Mouse (Mus musculus) testis, postnatal 14 days (tissue): ENCODE measurements around the gene Tssk6.

ENCODE experiments used
- DNase-seq: peaks from one replicate; pipeline ENCODE4 v3.0.0; 2021; ENCODE audit warnings: low spot score

The Tssk6 gene

DNA sequence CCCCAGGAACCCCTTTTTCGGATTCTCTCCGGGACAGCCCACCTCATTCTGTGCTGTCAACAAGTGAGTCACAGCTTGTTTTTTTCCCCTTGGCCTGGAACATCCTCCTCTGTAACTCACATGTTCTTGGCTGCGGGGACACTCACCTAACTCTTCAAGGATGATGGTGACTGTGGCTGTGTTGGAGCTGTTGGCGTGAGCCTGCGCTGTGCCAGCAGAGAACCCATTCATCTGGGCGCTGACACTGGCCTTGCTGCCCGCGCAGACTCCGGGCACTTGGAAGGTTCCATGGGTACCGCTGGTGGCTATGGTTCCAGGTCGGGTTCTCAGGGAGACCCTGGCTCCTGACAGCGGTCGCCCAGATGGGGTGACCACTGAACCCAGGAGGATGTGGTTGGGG, 17.8 kb upstream of the Tssk6 start:
- no peak for DNase-seq

DNA sequence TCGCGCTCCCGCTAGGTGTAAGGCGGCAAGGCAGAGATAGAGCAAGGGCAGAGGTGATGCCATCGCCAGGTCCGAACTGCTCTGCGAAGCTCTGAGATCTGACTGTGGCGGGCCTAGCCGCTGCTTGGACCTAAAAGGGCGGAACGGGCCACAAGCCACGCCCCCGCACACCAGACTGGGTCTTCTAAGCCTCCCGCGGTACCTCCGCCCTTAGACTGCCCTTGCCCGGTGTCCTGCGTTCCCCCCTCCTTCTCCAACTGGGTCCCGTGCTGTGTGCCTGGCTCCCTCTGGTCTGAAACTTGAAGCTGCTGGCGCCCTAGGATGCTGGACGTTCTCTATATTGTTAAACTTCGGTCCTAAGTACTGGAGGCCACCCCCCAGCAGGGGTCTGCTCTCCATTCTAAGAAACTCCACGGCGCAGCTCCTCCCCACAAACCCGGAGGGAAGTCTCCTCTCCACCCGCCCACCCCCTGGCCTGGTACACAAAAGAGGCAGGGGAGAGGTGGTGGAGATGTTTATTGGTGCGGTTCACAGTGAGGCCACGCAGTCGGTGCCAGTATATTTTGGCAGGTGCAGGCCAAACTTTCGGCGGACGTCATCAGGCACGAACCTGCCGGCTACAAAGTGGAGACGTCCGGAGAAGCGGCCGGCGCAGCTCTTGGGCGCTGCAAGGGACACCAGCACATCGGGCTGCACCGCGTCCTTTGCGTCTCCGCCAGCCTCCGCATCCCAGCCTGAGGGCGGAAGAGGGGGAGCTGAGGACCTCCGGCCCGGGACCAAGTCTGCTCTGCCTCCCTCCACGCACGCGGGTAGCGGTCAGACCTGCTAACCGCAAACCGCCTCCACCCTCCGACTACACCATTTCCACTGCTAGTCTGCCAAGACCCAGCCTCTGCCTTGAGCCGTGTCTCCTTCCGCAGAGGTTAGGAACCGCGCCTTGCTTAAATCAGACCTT, 14.4 kb upstream of the Tssk6 start, which contains the start of gene Cilp2:
Cilp2 (minus strand) TSS at position 399 of the 955 bp plus-strand sequence.
- no peak for DNase-seq

DNA sequence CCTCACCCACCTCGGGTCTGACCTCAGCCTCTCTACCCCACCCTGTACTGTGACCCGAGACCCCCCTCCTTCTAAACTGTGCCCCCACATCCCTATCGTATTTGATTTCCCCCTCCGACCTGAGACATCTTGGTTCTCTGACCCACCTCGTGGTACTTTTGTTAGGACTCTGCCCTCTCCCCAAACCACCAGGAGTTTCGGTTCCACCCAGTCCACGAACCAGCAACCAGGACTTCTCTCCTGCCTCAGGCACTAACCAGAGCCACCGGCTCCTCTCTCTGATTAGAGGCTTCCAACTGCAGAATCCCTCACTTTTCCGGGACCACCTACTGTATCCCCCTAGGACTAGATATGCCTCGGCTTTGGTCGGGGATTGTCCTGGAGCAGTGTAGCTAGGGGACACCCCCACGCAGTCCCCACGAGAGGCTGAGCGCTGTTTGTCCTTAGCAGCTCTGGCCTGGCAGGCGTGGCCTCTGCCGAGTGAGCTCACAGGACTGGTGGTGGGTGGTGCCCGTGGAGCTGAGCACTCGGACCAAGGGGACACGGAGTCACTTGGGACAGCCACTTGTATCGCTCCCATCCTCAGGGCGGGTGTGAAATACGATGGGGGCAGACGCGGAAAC, 13.6 kb upstream of the Tssk6 start:
- DNase-seq: no peak

DNA sequence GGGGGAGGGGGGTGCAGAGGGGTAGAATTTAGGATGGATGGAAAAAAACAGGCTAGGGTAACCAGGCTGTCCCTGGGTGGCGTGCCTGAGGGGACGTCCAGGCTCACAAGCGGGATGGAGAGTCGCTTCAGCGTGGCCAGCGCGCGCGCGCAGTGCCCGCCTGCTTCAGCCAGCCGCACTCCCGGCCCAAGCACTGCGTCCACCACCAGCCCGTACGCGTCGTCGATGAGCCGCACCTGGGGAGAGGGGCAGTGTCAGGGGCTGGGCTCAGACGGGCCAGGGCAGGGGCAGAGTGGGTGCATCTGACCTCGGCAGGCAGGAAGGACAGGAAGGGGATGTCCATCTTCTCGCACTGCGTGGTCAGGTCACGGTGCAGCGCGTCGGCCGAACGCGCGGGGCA, 13.1 kb upstream of the Tssk6 start:
- no peak for DNase-seq

DNA sequence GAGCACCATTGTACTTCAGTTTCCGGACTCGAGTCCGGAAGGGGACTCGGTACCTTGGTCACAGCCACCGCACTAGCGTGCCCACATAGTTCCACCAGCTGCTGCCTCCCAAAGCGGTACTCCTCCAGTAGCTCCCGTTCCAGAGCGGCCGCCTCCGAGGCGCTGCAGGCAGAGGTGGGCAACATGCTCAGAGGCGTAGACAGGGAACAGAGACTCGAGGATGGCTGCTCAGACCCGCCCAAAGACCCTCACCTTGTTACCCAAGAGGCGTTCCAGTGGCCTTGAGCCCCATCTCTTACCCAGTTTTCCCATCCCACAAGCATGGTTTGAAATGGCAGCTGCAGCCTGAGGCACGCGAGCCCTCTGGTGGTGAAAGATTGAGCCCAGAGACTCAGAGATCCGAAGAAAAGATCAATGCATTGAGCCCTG, 11.2 kb upstream of the Tssk6 start:
- no peak for DNase-seq

DNA sequence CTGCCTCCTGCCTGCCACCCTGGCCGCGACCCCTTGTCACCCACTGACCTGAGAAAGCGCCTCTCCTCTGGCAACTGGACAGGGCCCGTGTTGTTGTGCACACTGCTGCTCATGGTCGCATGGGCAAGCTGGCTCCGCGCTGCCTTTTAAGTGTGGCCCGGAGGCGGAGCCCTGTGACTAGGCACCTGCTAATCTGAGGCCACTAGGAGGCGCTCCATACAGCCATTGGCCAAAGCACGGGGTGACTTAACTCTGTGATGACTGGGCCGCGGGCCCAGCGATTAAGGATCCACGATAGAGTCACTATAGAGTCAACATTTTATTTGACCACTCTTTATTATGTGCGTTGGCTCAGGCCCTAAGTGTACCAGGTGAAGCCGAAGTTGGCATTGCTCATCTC, 8.1 kb upstream of the Tssk6 start:
- DNase-seq: no peak

DNA sequence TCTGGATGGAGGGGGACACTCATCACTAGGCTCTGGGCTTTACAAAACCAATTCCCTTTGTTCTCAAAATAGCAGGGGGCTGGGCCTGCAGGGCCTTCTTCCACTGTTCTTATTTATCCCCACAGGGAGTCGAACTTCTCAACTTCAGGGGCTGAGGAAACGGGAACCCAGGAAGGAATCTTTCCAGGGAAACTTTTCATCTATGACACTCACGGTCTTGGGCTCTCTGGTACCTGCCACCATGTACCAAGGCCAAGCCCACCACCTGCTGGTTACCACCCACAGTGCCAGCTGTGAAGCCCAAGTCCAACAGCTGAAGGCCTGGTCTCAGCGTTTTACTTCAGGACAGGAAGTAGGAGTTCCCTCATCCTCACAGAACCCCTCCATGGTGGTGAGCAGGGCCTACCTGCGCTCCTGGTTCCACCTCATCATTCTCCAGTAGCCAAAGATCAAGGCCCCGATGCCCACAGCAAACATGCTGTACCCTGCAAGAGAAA, 7.1 kb upstream of the Tssk6 start:
- no peak for DNase-seq

DNA sequence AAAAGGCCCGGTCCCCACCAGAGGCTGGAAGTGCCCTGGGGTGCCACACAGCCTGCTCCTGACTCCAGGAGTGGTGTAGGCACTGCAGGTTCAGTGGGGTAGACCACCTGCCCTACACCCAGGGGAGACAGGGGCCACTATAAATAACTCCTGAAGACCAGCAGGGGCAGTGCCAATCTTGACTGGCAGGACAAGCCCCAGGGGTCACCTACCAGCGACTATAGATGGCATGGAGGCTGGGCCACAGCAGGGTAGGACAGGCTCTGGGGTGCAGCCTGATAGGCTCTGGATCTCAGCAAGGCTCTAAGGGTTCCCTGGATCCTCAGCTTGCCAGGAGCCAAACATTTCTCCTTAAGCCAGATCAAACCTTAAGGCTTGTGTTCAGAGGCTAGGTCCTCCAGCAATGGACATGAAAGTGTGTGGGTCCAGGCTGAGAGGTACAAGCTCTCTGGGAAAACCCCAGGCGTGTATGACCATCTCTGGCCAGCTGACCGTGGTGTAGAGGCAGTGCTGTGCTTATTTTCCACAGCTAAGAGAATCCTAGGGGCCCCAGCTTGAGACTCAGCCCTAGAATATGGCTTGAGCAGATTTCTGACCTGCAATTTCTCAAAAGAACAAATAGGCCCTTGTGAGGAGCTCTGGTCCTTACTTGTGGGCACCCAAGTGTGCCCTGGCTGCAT, 6.1 kb upstream of the Tssk6 start:
- DNase-seq: no peak

DNA sequence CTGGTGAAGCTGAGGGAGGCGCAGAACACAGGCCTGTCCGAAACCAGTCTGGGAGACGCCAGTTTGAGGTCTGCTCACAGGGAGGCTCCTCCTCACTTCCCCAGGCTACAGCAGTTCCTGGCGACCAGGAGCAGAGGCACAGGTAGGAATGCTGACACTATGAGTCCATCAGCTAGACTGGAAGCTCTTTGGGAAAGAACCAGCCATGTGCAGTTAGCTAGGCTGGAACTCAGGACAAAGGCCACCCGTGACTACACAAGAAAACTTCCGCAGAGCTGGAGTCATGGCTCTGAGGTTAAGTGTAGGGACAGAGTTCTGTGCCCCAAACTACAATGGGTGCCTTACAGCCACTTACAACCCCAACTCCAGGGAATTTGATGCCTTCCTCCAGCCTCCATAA, 4.1 kb upstream of the Tssk6 start:
- DNase-seq: no peak

DNA sequence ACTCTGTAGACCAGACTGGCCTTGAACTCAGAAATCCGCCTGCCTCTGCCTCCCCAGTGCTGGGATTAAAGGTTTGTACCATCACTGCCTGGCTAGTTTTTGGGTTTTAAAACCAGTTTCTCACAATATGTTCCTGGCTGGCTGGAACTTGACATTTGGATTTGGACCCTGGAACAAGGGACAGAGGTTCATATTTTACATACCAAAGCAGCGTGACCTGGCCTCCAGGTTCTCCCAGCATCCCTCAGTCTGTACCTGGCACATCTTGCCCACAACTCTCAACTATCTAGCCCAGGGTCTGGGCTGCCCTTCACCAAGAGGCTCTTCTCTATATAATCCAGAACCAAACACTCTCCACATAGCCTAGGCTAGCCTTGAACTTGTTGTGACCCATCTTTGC, 2.1 kb upstream of the Tssk6 start:
- DNase-seq: no peak

DNA sequence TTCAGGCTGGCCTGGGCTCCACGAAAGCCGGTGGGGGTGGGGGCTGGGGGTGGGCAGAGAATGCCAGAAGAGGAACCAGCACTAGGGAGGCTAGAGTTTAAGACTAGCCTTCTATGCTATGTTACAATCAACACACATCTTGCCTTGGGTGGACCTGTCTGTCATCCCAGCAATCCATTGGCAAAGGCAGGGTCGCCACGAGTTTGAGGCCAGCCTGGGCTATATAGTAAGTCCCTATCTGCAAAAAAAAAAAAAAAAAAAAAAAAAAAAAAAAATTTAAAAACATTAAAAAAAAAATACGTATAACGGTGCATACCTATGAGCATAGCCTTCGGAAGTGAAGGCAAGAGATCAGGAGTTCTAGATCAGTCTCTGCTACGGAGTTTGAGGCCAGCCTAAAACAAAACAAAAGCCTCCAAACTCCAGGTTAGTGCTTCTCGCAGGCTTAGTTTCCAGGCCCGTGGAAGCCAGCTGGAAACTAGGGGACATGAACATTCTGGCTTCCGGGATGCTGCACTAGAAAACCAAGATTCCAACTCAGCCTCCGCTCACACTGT, 1.0 kb upstream of the Tssk6 start:
- no peak for DNase-seq

DNA sequence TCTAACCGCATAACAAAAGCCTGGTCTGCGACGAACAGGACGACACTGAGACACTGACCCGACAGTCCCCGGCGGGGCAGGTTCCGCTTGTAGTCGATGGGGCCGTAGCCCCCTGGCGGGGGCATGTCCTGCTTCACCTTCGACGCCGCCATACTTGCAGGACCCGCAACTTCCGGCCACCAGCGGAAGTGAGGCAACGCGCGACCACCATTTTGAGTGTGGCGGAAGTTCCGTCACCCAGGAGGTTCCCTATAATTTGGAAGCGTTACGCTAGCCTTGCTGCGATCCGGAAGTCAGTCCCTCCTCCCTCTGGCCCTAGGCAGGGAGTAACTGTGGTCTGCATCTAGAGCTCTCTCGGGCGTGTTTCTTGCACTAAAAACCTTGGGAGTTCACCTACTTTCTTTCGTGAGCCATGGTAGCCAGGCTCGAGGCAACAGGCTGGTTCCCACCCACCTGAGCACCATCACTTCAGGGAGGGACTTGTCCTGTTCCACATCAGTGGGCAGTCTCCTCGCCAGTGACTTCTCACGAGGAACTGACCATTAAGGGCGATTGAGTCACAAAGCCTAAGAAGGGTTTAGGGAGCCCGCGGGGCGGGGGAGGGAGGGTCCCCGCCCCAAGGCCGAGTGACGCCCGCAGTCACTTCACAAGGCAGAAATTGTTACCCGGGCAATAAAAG, 361 bp upstream of the Tssk6 start:
- peak; percentile 95 for DNase-seq

DNA sequence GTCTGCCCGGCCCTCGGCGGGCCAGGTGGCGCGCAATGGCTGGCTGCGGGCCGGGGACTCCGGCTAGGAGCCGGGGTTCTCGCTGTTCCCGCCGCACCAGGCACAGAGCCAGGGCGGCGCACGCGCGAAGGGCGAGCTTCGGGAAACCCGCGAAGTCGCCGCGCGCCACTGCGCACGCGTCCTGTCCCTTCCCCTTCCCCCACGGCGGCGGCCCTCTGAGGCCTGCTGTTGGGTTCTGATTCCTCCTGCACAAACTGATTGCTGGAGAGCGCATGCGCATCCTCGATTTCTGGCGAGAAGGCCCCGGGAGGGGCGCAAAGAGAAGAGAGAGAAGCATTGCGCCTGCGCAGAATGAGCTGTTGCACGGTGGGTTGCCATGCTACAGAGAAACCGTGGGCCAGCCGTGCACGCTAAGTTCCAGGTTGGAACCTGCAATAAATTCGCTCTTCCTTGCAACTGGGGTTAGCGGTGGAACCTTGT, 1.1 kb downstream of the Tssk6 start:
- DNase-seq: peak; percentile 98

DNA sequence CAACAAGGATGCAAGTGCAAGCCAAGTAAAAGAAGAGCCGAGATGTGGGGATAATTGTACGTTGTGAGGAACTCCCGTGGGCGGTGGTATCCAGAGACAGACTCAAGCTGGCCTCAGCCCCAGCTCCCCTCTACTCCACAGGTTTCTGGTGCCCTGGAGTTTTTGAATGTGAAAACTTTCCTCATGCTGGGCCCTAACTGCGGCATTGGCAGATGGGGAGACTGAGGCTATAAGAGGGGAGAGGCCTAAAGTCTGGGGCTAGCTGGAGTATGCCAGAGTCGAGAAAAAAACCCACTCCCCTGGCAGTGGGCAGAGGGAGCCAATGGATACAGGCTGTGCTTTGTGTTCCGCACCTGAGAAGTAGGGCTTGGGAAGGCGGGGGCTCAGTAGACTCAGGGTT, 2.1 kb downstream of the Tssk6 start:
- no peak for DNase-seq

DNA sequence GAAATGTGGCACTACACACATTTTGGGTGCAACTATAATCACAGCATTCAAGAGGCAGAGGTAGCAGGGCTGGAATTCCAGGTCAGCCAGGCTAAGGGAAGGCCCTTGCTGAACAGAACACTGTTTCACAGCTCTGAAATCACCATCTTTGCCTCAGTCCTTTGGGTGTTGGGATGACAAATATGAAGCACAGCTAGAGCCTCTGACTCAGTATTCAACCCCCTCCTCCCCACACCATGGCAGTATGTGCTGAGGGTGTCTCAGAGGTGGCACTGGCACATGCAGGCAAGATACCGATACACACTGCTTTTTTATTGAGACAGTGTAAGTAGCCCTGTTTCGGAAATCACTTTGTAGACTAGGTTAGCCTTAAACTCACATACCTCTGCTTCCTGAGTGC, 4.3 kb downstream of the Tssk6 start:
- no peak for DNase-seq

DNA sequence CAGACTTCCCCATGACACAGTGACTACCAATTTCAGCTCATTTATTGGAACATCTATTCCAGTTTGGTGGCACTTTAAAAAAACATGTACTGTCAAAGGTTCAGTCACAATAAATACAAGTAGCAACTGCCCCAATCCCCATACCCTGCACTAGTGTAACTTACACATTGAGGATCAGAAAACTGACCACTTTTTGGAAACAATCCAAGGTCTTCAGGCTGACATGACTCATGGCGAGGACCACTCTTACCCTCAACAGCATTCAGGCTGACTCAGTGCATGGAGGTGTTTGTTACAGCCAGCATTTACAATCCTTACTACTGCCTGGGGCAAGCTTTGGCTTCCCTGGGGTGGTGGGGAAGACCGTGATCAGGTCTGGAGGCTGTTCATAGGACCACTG, 5.1 kb downstream of the Tssk6 start:
- no peak for DNase-seq

DNA sequence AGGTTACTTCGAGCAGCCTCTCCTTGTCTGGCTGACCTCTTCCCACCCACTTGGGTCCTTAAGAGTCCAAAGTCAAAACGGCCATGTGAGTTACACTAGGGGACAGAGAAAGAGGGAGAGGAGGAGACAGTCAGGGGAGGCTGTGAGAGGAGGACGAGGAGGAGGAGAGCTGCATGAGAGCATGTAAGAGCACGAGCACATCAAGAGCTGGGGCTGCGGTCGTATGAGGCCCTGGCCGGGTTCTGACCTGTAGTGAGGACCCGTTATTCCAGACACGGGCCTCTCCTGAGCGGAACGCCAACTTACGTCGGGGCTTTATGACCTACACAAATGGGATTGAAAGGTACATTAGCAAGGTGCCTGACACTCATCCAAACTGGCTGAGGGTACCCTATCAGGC, 9.9 kb downstream of the Tssk6 start:
- no peak for DNase-seq

DNA sequence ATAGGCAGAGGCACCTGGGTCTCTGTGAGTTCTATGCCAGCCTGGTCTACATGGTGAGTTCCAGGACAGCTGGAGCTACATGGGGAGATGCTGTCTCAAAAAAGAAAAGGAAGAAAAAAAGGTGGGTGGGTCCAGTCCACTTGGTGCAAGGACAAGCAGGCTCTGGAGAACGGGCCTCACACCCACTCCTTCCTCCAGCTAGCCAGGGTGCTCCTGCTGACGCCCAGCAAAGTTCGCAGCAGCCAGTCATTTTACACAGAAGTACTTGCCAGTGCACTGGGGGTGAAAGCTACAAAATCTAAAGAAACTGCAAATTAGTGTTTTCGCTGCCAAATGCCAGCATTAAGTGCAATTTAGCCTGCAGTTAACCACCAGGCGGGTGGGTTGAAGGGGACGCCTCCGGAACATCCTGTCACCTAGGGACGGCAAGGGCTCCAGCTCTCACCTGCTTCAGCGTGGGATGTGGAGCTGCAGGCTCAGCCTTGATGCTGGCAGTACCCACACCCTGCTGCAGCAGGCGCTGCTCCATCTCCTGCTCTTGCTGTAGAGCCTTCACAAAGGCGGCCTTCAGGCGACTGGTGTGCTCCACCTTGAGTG, 10.6 kb downstream of the Tssk6 start:
- DNase-seq: no peak

DNA sequence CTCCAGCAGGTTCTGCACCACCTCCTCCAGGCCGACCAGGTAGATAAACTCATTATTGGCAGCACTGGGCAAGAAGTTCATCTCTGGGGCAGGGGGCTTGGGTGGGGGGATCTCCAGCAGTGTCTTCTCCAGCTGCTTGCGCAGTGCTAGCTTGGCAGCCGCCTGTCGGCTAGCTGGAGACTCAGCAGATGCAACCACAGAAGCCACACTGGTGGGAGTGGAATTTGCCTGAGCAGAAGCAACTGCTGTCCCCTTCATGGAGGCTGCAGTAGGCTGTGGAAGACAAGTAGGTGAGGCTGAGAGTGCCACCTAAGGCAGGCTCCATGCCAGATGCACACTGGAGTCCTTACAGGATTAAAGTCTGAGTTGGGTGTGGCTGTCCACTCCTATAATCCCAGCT, 12.5 kb downstream of the Tssk6 start:
- DNase-seq: no peak

DNA sequence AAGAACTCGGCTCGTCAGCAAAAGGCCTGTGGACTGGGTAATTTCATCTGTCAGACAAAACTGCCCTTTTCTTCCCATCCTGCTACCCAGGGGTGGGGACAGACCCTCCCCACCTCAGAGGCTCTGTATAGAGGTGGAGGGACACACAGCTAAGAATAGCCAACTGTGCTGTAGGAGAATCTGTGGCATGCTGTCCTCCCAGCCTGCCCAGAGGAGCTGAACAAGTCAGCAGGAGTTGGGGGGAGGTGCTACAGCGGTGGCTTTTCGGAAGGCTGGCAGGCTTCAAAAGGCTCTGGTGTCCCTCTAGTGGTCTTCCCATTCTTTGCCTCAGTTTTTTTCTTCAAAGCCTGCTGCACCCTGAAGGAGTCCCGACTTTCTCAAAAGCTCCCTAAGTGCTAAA, 13.8 kb downstream of the Tssk6 start:
- DNase-seq: no peak

DNA sequence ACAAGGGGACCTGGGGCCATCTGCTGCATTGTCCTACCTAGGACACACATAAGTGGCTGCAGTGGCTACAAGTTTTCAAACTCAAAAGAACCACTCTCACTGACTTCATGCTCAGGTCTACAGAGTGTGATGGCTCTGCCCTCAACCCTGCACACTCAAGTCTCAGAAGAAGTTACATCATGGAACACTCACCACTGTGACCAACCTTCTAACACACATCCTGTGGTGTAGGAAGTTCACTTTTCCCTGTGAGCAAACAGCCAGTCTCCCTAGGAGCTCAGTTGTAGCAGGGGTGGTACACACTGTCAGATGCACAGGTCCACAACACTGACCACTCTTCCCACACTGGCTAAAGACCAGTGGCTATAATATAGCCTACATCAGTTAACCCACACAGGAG, 16.5 kb downstream of the Tssk6 start:
- no peak for DNase-seq
